Mouse (Mus musculus) heart, adult 9 months (tissue): ENCODE measurements around the gene Eml5.

ENCODE experiments used
- DNase-seq, 2 experiments: peaks; one replicate each; pipeline ENCODE4 v3.0.0; 2022; ENCODE audit warnings: low spot score in 2 of 2

The Eml5 gene

DNA sequence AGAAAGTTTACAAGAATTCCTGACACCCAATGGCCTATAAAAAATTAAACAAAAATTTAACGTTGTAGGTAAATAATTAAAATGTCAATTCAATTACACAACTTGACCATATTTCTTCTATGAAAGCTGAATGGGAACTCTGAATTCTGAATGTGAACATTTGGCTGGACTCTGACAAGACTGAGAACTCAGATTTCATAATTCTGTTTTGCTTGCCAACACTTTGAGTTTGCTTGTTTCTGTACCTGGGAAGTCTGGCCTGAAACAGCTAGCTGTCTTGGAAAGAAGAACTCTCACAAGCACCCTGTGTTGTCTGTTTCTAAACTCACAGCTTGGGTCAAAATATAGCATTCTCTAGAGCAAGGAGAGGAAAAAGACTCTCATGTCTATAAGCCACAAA, 67.4 kb downstream of the Eml5 start:
- DNase-seq = no peak

DNA sequence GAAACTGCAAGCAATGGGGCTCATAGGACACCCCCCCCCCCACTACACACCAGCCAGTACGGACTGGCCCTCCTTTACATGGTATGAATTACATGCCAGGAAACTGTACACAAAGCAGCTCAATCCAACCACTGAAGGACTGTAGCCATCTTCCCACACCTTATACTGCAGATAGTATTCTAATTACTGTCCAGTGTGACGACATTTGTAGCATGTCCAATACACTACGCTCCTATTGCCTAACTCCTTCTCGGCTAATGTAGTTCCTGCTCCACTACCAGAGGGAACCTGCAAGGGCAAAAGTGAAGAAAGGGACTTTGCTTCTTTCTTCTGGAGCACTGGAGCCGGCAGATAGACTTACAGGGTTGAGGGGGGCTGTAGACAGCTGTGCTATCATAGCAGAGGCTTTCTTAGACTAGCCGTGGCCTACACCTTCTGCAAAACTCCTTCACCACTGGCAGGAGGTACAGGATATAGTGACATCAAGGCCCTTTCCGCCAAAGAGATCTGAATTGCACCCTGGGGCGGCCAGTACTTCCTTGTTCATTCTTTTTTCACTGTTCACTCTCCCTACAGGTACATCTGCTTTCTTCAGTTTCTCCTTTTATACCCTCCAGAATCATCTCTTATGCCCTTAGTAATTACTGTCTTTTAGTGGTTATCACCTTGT, 68.2 kb downstream of the Eml5 start:
- no peak for DNase-seq

DNA sequence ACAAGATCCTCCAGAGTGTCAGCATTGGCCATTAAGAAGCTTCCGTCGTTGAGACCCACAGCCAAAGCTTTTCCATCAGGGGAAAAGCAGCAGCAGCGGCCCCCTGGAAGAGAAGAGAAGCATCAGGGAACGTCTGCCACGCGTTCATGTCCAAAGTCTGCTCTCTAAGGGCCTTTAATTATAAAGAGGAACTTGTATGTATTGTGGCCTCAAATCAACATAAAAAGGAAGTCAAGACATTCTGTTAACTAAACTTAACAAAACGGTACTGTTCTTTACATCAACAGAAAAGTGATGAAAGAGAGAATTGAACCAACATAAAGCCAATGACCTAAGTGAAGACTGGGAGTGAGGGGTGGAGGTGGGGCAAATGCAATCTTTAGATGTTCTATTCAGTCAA, 70.2 kb downstream of the Eml5 start:
- no peak for DNase-seq

DNA sequence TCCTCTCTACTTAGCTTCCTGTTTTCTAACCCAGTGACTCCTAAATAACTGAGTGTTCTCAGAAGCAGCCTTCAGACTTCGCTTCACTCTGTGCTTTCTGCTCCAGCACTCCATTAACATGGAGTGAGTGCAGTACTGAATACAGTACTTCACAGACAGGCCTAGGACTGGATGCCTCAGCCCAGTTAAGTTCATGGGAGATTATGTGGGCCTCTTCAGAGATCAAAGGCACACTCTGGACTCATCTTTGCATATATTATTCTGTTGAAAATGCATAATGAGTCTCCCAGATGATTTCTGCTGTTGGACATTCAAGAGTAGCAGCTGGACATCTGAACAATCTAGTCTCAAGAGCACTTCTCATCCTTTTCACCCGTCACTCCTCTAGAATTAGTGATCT, 80.5 kb downstream of the Eml5 start:
- DNase-seq = no peak

DNA sequence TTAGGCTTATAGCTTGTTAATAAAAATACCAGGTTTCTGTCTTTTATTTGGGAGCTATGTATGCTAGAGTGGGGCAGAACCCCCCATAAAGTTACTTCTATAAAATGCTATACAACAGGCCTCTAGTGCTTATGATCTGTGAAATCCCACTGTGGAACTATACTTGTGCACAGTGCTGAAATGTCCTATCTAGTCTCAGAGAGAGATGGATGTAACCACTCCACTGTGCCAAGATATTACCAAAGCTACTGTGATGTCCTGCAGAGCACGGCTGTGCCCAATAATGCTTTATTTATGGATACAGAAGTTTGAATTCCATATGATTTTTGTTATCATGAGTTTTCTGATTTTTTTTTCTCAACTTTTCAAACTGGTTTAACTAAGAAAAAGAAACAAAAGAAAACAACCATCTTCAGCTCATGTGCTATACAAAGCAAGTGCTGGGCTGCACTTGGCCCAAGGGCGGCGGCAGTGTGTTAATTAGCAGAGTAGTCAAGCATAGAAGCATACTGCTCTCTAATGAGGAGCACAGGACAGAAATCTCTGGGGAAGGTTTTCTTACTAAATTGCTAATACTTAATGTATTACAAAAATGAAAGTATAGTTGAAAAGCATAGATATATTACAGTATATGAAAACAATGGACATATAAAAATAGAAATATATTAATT, 97.1 kb downstream of the Eml5 start:
- DNase-seq = no peak

DNA sequence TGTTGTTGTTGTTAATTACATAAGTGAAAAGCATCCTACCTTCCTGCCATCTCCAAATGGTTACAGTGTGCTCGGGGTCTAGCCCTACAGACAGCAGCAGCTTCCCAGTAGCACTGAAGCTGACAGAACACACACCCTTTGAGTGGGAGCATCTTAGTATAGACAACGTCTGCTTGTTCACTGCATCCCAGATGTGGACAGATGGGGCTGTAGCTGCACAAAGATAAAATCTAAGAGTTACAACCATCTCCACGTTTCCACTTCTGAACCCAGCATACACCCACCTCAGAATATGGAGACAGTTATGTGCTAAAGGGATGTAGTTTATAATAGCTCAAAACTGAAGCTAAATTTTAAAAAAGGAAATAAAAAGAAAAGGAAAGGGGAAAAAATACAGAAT, 99.0 kb downstream of the Eml5 start:
- DNase-seq = no peak

DNA sequence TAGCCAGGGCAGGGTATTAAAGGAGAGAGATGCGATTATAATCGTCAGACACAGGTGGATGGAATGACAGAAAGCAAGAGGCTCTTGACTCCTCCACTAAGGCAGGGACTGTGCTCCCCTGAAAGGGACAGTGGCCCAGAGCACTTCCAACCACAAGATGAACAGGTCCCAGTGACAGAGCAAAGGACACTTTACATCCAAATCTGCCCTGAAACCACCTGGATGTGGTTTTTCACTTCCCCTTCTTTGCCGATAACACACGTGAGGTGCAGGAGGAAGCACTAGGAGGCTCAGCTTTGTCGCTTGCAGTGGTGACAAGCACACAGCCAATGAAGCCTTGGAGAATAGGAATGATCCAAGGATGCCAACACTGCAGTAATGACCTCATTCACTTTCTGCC, 101.0 kb downstream of the Eml5 start:
- DNase-seq = no peak

DNA sequence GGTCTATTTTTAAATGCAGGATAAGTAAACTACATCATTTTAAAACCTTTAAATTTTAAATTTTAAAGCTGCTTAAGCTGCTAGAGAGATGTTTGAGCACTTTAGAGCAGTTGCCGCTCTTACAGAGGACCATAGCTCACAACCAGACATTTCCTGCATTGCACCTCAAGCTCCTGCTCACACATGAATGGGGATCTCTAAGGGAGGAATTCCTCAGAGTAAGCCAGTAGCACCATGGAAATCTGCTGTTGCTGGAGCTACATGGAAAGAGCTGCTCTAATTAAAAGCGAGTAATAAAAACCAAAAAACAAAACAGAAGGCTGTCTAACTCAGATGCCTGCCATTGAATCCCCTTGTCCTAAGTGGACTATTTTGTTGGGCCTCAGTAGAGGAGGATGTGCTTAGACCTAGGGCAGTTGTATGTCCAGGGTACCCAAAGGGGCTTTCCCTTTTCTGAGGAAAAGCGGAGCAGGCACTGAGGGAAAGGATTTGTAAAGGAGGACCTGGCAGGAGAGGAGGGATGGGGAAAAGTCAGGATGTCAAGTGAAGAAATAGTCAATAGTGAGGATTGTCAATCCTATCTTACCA, 105.5 kb downstream of the Eml5 start:
- no peak for DNase-seq

DNA sequence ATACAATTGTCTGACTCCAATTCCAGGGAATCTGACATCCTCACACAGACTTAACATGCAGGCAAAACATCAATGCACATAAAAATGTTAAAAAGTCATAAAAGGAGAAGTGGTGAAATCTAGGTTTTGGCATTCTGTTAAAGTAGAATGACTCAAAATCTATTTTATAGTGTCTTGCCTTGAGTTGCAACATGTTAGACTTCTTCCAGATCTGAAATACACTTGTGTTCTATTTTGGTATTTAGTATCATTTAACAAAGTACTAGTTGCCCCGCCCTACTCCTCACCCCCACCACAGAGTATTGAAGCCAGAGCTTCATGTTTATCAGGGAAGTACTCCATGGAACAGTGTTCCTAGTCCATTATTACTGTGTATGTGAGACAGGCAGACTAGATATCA, 117.0 kb downstream of the Eml5 start:
- no peak for DNase-seq

DNA sequence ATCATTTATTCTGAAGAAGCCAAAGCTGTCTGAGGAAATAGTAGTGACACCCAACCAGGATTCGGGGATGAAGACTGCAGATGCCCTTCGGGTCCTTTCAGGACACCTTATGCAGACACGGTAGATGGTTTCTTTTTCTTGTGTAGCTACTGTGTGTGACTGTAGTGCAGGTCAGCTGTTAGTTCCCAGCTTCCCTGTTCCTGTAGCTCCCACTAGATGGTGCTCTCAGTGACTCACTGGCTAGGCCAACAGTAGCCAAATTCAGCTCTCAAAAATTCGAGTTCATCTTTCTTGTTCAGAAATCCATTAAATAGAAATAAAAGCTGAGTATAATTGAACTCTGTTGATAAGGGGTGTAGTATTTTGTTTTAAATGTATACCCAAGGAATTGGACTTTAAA, 122.1 kb downstream of the Eml5 start:
- no peak for DNase-seq

DNA sequence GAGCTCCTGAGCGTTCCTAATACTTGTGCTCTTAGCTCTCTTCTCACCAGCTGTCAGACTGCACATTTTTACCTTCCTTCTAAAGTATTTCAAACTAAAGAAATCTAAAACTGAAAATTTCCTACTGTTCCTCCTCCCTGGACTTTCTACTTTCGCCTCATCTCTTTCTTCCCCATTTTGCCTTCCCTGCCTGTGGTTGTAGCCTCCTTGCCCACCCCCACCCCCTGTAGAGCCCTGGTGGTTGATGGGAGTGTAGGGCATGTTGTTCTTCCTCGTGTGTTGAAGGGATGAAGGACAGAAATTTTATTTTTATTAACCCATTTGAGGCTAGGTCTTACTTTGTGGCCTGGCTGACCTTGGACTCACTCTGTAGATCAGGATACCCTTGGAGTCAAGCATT, 123.8 kb downstream of the Eml5 start:
- no peak for DNase-seq

DNA sequence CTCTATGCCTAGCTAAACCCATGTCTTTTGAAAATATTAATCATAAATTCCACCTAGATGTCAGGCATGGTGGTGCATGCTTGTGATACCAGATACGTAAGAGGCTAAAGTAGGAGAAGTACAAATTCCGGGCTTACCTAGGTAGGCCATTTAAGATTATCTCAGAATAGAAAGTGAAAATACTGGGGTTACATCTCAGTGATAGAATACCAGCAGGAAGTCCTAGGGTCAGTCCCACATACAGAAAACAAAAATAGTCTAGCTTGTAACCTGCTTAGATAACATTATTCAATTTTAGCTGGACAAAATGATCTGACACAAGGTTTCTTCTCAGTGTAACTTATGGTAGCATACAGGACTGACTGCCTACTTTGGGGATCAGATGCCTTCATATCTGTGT, 135.0 kb downstream of the Eml5 start:
- no peak for DNase-seq

DNA sequence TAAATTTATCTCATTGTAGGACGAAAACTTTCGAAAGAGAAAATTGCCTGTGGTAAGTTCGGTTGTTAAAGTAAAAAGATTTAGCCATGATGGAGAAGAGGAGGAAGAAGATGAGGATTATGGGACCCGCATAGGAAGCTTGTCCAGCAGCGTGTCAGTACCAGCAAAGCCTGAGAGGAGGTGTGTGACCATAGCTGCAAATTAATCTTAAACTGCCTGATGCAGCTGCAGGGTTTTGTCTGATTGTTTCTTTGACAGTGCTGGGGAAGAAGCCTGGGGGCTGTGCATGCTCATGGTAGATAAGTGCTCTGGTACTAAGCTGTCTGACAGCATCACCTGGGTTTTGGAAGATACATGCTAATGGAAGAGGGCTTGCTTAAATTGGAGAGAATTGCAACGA, 141.6 kb downstream of the Eml5 start:
- DNase-seq = no peak

DNA sequence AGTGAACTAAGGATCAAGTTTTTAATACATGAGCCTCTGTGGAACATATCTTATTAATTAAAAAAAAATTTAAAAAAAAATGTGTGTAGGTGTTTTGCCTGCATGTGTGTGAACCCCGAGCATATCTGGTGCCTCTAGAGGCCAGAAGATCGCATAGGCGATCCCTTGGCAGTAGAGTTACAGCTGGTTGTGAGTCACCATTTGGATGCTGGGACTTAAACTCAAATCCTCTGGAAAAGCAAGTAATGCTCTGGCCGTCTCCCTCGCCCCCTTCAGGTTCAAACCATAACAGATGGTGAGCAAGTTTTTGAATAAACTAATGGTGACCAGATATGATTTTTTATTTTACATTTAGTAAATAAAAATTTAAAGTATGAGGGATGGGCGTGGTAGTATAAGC, 143.6 kb downstream of the Eml5 start:
- DNase-seq = no peak

DNA sequence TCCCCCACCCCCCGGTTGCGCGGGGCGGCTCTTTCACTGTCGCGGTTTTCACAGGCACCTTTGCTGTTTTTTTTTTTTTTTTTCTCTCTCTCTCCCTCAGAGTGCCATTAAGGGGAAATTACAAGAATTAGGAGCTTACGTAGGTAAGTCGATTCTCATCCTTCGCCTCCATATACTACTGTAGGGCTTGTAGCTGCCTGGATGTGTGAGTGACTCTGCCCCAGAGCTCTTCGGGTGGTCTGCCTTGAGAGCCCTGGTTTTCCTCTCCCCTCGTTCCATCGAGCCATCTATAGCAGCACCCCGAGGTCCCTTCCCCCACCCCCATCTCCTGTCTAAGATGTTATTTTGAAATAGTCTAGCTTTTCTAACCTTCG, 153.9 kb downstream of the Eml5 start:
- DNase-seq = no peak

DNA sequence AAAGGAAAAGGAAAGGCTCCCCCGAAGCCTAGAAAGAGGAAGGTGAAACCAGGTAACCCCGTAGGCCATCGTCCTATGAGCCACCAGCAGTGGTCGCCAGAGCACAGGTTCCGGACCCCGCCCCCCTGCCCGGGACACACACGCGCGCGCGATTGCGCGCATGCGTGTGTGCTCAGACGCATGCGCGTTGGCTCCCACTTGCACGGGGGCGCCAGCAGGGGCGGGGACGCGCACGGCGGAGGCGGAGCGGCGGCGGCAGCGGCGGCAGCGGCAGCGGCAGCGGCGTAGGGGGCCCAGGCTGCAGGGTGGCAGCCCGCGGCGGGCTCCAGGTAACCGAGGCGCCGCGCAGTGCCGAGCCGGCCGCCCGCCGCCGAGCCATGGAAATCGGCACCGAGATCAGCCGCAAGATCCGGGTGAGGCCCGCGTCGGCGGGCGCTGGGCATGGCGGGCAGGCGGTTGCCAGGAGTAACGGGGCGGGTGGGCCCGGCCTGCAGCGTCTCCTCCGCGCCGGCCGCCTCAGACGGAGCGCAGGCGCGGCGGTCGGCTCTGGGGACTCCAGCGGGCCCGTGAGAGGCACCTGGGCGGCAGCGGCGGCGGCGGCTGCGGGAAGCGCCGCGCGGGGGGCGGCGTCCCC, 154.4 kb downstream of the Eml5 start, which contains the start of gene Zc3h14:
TSS of gene Zc3h14 (plus strand) at position 219 of the 634 bp plus-strand sequence.
- DNase-seq = peak; percentile 90

DNA sequence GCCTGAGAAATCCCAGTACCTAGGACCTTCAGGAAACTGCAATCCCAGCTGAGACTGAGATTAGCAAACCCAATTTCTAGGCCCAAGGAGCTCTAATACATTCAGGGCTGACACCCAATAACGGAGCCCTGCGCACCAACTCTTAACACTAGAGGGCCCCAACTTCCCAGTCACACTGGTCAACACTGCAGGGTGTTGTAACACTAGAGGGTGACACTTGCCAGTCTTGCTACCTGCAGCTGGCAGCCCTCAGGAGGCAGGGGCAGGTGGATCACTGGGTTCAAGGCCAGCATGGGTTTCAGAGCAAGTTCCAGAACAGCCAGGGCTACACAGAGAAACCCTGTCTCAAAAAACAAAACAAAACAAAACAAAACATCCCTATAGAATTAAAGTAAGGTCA, 155.2 kb downstream of the Eml5 start:
- peak; percentile 39 to 47 for DNase-seq

DNA sequence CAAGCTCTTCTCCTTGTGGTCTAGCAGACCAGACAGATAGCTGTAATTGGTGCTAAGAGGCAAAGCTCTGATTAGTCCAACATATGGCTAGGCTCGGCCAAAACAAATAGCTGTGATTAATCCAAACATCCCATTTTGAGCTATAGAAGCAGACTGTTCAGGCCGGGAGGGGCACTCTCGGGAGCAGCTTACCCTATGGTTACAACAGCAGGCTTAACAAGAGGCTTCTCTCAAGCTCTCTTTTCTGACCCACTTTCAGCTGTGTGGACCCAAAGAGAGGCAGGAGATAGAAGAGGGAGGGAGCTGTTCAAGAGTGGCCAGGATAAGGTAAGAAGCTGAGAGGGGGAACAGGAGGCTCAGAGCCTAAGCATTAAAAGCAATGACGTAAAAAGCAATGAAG, 155.7 kb downstream of the Eml5 start:
- DNase-seq = no peak

DNA sequence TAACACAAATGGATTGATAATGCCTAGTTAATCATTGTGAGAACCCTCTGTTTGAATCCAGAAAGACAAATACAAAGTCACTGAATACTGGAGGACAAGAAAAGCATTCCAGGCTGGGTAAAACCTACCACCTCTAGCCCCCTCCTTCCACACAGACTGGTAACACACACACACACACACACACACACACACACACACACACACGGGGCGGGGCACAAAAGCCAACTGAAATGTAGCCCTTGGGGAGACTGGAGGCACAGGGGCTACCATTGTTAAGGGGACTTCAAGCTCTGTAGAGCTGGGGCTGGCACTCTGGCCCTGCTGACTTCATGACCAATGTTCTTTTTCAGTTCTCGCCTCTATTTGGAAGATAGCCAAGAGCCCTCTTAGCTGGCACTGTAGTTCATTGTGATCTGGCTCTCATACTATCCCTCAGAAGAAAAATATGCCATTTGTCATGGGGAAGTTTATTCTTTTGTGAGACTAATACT, 160.2 kb downstream of the Eml5 start:
- DNase-seq = peak in 1 of 2 experiments; percentile 27

DNA sequence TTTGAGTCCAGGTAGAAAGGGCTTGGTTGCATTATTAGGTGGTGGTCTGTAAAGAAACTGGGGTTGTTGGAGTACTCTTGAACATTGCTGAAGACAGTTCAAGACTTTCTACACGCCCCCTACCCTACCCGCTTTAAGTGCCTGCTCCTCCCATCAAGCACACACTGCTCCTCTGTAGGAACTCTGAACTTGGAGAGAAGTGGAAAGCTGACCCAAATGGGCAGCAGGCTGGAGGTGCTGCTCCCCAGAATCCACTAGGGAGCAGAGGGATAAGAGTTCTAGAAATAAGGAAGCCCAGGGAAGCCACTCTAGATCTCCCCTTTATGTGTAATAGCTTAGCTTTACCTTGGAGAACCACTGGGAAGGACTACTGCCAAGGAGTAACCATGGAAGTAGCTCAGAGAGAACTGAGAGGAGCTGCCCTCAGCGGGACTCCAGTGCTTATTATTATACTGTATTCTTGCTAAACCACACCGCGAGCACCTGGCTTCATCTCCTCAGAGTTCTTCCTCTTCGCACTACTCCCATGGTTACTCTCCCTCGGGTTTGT, 163.4 kb downstream of the Eml5 start:
- peak; percentile 15 to 28 for DNase-seq

DNA sequence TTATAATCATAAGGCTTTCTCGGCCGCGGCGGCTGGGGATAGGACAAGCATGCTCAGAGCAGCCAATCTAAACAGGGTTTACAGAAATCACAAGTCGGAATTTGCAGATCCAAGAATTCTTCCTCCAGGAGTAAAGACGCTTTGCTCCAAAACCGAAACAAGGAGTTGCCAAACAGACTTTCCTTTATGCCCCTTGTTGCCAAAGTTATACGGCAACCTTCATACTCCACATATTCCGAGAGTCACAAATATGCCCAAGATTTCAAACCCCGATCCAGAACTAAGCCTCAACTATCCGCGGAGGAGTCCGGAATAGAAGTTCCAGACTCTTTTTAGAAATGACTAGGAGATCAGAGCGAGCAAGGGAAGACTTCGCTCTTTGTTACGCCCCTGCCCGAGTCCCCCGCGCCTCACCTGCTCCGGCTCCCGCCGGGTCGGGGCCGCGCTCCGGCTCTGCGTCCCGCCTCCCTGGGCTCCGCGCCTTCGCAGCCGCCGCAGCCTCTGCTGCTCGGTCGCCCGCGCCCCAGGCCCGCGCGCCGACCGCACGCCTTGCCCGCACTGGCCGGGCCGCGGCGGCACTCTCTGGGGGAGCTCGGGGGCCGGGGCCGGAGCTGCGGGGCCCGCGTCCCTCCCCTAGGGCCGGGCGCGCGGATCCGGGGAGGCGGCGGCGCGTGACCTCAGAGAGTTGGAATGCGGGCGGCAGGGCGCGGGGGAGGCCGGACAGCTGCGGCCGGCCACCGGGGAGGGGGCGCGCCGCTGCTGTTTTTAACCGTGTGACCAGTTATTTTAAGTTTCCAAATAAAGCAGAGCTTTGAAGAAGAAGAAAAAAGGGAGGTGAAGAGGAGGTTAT, 164.1 kb downstream of the Eml5 start, which contains the start of gene Ptpn21:
TSS of gene Ptpn21 (minus strand) at position 455 of the 850 bp plus-strand sequence.
- DNase-seq = peak; percentile 63 to 72
